Comparison of ENCODE assay signal across 14 mouse cellular contexts in the genomic region with DNA sequence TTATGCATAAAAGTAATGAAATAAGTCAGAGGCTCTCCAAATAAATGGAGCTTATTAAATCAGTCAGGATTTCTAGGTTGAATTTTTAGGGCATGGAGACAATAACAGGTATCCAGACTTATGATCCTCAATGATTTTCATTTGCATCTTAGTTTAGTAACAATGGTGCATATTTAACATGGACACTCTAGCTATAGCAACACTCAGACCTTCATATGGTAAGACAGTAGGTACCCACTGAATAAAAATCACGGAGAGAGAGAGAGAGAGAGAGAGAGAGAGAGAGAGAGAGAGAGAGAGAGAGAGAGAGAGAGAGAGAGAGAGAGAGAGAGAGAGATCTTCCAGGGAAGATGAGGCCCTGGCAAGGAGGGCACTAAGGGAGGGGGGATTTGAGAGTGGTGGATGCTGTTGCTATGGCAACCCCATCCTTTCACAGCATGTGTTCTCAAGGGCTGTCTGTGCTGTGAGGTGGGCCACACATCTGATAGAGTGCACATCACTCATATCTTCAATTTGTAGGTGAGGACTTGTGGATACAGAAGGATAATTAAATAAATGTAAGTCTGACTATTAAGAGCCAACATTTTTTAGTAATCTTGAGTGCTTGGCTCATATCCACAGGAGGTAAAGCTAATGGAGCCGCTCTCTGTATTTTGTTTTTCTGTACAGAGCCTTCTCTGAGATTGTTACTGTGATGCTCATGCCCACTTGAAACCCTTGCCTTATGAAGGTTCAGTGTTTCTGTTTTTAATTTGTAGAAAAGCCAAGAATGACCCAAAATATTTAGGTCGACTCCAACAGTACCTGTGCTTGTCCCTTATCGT.
DNase-seq lines count a peak whose midpoint lies in the region; ATAC-seq and TF ChIP-seq lines count a peak whose summit lies in the region.
"Had no signal": no experiment of that assay in that cellular context is flagged by ENCODE, and none has a peak within 500 bp of the region (broad histone marks: within the 10 kb centered on the region; RNA-seq: fewer than 3 reads in every experiment).

No protein-coding gene starts in this region.

- intact Hi-C loops in left cerebral cortex, postnatal 10 days (cut with DNase I) = no loop called here
- intact Hi-C loops in gastrocnemius, adult 2 months (cut with DNase I) = no loop called here

- H3K4me3 ChIP-seq in forebrain, embryonic 16.5 days (replicated peaks; ENCODE audit: low read length) = no peak overlapping the region
- no peak overlapping the region for H3K4me3 ChIP-seq in kidney, embryonic 16.5 days (ENCODE audit: low read length)
- H3K4me3 ChIP-seq in gastrocnemius, adult 2 months = no peak overlapping the region
- H3K4me3 ChIP-seq: stomach, embryonic 15.5 days had no signal

- H3K27ac ChIP-seq in forebrain, embryonic 16.5 days (ENCODE audit: low read length) = peak overlapping the region; percentile 10; the same call in 1 of the 2 replicates
- no peak overlapping the region for H3K27ac ChIP-seq in kidney, embryonic 16.5 days (ENCODE audit: low read length)
- H3K27ac ChIP-seq in gastrocnemius, adult 2 months = no peak overlapping the region
- H3K27ac ChIP-seq: macrophage; stomach, embryonic 15.5 days had no signal

- TF ChIP-seq CTCF in gastrocnemius, adult 2 months (IDR thresholded peaks at IDR 0.05) = no peak

- DNase-seq in left cerebral cortex, postnatal 10 days (ENCODE audit: extremely low spot score in 1 of 2, low spot score in 2 of 2) = peak; percentile 38 to 42
- DNase-seq in left cerebral cortex, adult 18-20 months (ENCODE audit: low spot score in 2 of 2) = no peak
- peak; percentile 10 to 31 for DNase-seq in layer of hippocampus, postnatal 14 days (ENCODE audit: low spot score in 2 of 2)
- peak; percentile 70 to 81 for DNase-seq in right cerebral cortex, postnatal 10 days (ENCODE audit: low spot score in 2 of 2)
- no peak for DNase-seq in lung, postnatal 10 days
- no peak for DNase-seq in gastrocnemius, adult 2 months
- DNase-seq: adrenal gland, postnatal 36 days; cerebellum, adult 9-11 months; heart, postnatal 36 days; kidney, postnatal 25 days had no signal

- no peaks in the 10 kb centered on the region for H3K27me3 ChIP-seq in forebrain, embryonic 16.5 days (replicated peaks; ENCODE audit: control insufficient read depth, insufficient read depth, low read length)
- H3K27me3 ChIP-seq in kidney, embryonic 16.5 days (ENCODE audit: insufficient read depth, low read length) = no peaks in the 10 kb centered on the region
- H3K27me3 ChIP-seq: stomach, embryonic 15.5 days had no signal

- H3K9me3 ChIP-seq in forebrain, embryonic 16.5 days (ENCODE audit: control insufficient read depth, low read length) = no peaks in the 10 kb centered on the region
- H3K9me3 ChIP-seq in kidney, embryonic 16.5 days (ENCODE audit: low read length) = no peaks in the 10 kb centered on the region
- H3K9me3 ChIP-seq: stomach, embryonic 15.5 days had no signal

- no peaks in the 10 kb centered on the region for H3K36me3 ChIP-seq in forebrain, embryonic 16.5 days (ENCODE audit: control insufficient read depth, insufficient read depth)
- no peaks in the 10 kb centered on the region for H3K36me3 ChIP-seq in kidney, embryonic 16.5 days (ENCODE audit: insufficient read depth, low read length)
- H3K36me3 ChIP-seq: stomach, embryonic 15.5 days had no signal

- no peak overlapping the region for H3K9ac ChIP-seq in forebrain, embryonic 16.5 days (replicated peaks; ENCODE audit: low read depth, low read length)
- H3K9ac ChIP-seq in kidney, embryonic 16.5 days (replicated peaks; ENCODE audit: low read length) = no peak overlapping the region
- H3K9ac ChIP-seq: stomach, embryonic 15.5 days had no signal

- peak; percentile 96 for ATAC-seq in forebrain, embryonic 16.5 days
- ATAC-seq in kidney, embryonic 16.5 days (ENCODE audit: low FRiP score, low TSS enrichment) = no peak

- 74% methylated on average over 3 of the region's 4 CpGs for WGBS in forebrain, embryonic 16.5 days
- 77% methylated on average over 4 of the region's 4 CpGs for WGBS in kidney, embryonic 16.5 days

- peaks cover 9% of the 10 kb centered on the region for H3K4me1 ChIP-seq in forebrain, embryonic 16.5 days (replicated peaks; ENCODE audit: control insufficient read depth, insufficient read depth, low read length)
- no peaks in the 10 kb centered on the region for H3K4me1 ChIP-seq in kidney, embryonic 16.5 days (ENCODE audit: insufficient read depth, low read length)
- H3K4me1 ChIP-seq: stomach, embryonic 15.5 days had no signal

- no peak overlapping the region for H3K4me2 ChIP-seq in forebrain, embryonic 16.5 days (ENCODE audit: low read length)
- no peak overlapping the region for H3K4me2 ChIP-seq in kidney, embryonic 16.5 days (replicated peaks; ENCODE audit: low read depth, low read length)
- H3K4me2 ChIP-seq: stomach, embryonic 15.5 days had no signal

Comparison
In these comparisons a context has a peak if more than half of its experiments do, and no peak if none do; other contexts are left out.
1. DNase-seq: peak in left cerebral cortex, postnatal 10 days (2 of 2), layer of hippocampus, postnatal 14 days (2 of 2) and right cerebral cortex, postnatal 10 days (2 of 2); none in left cerebral cortex, adult 18-20 months (0 of 2), lung, postnatal 10 days (single experiment) and gastrocnemius, adult 2 months (single experiment).